Mouse (Mus musculus) limb, embryonic 14.5 days (tissue): ENCODE data around the gene Ipcef1. TPM values are rescaled to one million over a fixed set of nuclear protein-coding genes. Genes with fewer than 3 reads are reported as not detected.
A peak's percentile ranks its signal among the peaks of the same experiment; 100 is the strongest.

Source experiments
- ATAC-seq: fragments of 200-750 bp; cut with Nextera tagmentation; 2 replicates; pipeline ENCODE4 v1.8.0; 2017; ENCODE audit warnings: low read depth, moderate number of reproducible peaks, moderate TSS enrichment; ENCODE audit not compliant: low FRiP score
- DNase-seq: peaks from one replicate; pipeline ENCODE4 v3.0.0-alpha.2; 2015; ENCODE audit warnings: low spot score
- H3K27ac ChIP-seq: fragments of 300-500 bp; sonication (generic); replicated peaks from 2 replicates; pipeline ENCODE4 v1.5.1; 2014; ENCODE audit warnings: low read depth, mild to moderate bottlenecking, low read length, moderate library complexity, mixed read lengths
- H3K27me3 ChIP-seq: fragments of 300-500 bp; sonication (generic); 2 replicates; pipeline ENCODE4 v1.6.1; 2014; ENCODE audit warnings: low read length, mixed read lengths; ENCODE audit not compliant: control insufficient read depth, insufficient read depth
- H3K36me3 ChIP-seq: fragments of 300-500 bp; sonication (generic); 2 replicates; pipeline ENCODE4 v1.6.1; 2014; ENCODE audit warnings: mild to moderate bottlenecking, low read length, moderate library complexity, mixed read lengths; ENCODE audit not compliant: control insufficient read depth, insufficient read depth
- H3K4me1 ChIP-seq: fragments of 300-500 bp; sonication (generic); 2 replicates; pipeline ENCODE4 v1.6.1; 2014; ENCODE audit warnings: antibody characterized with exemption, low read length, mixed read lengths; ENCODE audit not compliant: control insufficient read depth, insufficient read depth
- H3K4me2 ChIP-seq: fragments of 300-500 bp; sonication (generic); replicated peaks from 2 replicates; pipeline ENCODE4 v1.6.1; 2014; ENCODE audit warnings: low read depth, mild to moderate bottlenecking, low read length, moderate library complexity; ENCODE audit not compliant: severe bottlenecking
- H3K4me3 ChIP-seq: fragments of 300-500 bp; sonication (generic); replicated peaks from 2 replicates; pipeline ENCODE4 v1.5.1; 2014; ENCODE audit warnings: low read length
- H3K9ac ChIP-seq: fragments of 300-500 bp; sonication (generic); 2 replicates; pipeline ENCODE4 v1.6.1; 2014; ENCODE audit warnings: mild to moderate bottlenecking, low read depth, low read length, moderate library complexity; ENCODE audit not compliant: severe bottlenecking
- H3K9me3 ChIP-seq: fragments of 300-500 bp; sonication (generic); 2 replicates; pipeline ENCODE4 v1.6.1; 2016; ENCODE audit warnings: low read length; ENCODE audit not compliant: control insufficient read depth
- POLR2A ChIP-seq: fragments of 200-500 bp; IDR thresholded peaks from 2 replicates; pipeline ENCODE4 v1.8.0; 2012; ENCODE audit warnings: inconsistent platforms, mild to moderate bottlenecking, moderate library complexity, borderline replicate concordance; ENCODE audit not compliant: insufficient read depth, insufficient read length; ENCODE audit errors: extremely low read depth
- WGBS: fragments of 180-500 bp; shearing (Covaris S2); extraction: QIAGEN DNeasy Blood & Tissue Kit; methylation state at CpG from one replicate; pipeline ENCODE4 v1.1.7; 2014; 5-methylcytosine and 5-hydroxymethylcytosine counted together
- polyA plus RNA-seq, 2 experiments: library from polyadenylated mRNA; depleted of rRNA in 1 of 2; stranded (reverse) in 1 of 2; unstranded in 1 of 2; fragments of >200 nt; fragmentation: Nextera tagmentation in 1 of 2; extraction: Ambion mirVana in 1 of 2; gene quantifications; 2 replicates each; pipeline versions ENCODE4 v1.2.1 to v1.2.3; 2012 to 2014

The Ipcef1 gene
- polyA plus RNA-seq, 2 experiments, result 0.18 to 0.36 TPM

DNA sequence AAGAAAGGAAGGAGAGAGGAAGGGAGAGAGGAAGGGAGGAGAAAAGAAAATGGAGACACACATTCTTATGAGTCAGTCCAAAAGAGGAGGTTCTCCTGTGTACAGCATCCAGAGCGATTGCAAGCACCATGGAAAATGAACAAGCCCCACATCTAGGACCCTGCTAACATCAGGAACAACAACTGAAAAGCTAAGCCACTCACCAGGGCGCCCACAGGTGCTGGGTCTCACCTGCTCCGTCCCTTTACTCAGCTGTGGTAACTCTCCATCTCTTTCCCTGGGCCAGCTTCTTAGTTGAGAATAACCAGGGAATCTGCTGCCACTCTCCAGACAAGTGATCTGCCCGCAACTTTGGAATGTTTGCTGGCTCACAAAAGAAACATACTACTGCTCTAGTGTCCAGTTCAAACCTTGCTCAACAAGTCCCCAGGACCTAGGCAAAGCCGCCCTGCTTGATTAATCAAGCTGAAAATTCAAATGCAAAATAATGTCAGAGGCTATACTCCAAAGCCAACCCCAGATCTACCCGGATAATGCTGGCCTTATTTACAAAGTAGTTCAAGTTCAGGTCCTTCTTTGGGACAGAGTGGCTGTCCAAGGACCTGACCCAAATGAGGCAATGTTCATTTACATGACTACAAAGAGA, 2.4 kb upstream of the Ipcef1 start:
- H3K27me3 ChIP-seq, result no peaks in the 10 kb centered on the region
- 0 out of 2 replicates have a peak, but pooled peaks cover 6% of the 10 kb centered on the region for H3K4me1 ChIP-seq
- H3K4me2 ChIP-seq, result no peak overlapping the region
- WGBS, result 80% methylated on average over 6 of the region's 6 CpGs
- H3K9me3 ChIP-seq, result no peaks in the 10 kb centered on the region
- H3K4me3 ChIP-seq, result no peak overlapping the region
- DNase-seq, result no peak
- H3K9ac ChIP-seq, result no peak overlapping the region
- H3K27ac ChIP-seq, result no peak overlapping the region
- no peak for ATAC-seq
- no peaks in the 10 kb centered on the region for H3K36me3 ChIP-seq
- TF ChIP-seq POLR2A, result no peak

DNA sequence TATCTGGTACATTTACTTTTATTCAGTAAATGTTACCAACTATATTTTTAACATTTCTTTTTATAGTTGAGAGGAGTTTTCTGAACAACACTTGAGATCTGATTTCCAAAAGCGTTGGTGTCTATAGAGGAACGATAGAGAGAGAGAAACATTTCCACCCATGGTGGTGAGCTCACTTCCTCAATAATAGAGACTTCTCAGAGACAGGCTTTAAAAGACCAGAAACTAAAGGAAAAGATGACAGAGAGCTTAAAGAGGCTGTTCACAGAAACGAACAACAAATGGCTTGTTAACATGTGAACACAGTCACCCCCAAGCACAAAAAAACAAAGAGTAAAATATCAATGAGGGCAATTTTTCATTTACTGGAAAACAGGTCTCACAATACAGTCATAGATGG, 2.4 kb downstream of the Ipcef1 start:
- ATAC-seq (no peak), DNase-seq (no peak)
- no peak overlapping the region for H3K9ac ChIP-seq
- no peak overlapping the region for H3K4me2 ChIP-seq
- H3K27me3 ChIP-seq, result no peaks in the 10 kb centered on the region
- 0 out of 2 replicates have a peak, but pooled peaks cover 6% of the 10 kb centered on the region for H3K4me1 ChIP-seq
- H3K36me3 ChIP-seq, result no peaks in the 10 kb centered on the region
- WGBS, result 78% methylated on average over 3 of the region's 3 CpGs
- no peak overlapping the region for H3K4me3 ChIP-seq
- no peak for TF ChIP-seq POLR2A
- no peaks in the 10 kb centered on the region for H3K9me3 ChIP-seq
- H3K27ac ChIP-seq, result no peak overlapping the region

DNA sequence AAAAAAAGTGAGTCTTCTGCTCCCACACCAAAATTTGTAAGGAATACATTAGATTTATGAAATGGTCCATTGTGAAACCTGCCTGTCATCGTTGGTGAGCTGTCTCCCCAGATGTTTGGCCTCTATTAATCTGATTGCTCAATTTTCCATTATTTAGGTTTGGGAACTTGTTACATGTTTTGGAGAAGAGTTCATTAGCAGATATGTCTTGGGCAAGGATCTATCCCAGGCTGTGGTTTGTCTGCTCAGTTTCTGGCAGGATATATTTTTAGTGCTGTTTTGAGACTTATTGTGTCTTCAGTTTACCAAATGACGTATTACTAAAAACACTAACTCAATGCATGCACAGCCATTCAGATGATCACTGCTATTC, 4.4 kb downstream of the Ipcef1 start:
- no peak overlapping the region for H3K4me3 ChIP-seq
- 72% methylated on average over 2 of the region's 2 CpGs for WGBS

GRCm38 (mm10) chr10:7047288-7047918, 4.9 kb downstream of the Ipcef1 start:
- WGBS, result 20% methylated on average over 10 of the region's 10 CpGs
- no peak for TF ChIP-seq POLR2A
- H3K4me1 ChIP-seq, result 0 out of 2 replicates have a peak, but pooled peaks cover 2% of the 10 kb centered on the region
- no peaks in the 10 kb centered on the region for H3K9me3 ChIP-seq
- H3K27ac ChIP-seq, result no peak overlapping the region
- H3K9ac ChIP-seq, result no peak overlapping the region
- no peaks in the 10 kb centered on the region for H3K27me3 ChIP-seq
- ATAC-seq (peak; percentile 34; the same call in 1 of the 2 replicates), DNase-seq (peak; percentile 42)
- H3K4me2 ChIP-seq, result no peak overlapping the region
- H3K4me3 ChIP-seq, result no peak overlapping the region
- no peaks in the 10 kb centered on the region for H3K36me3 ChIP-seq

More for the DNA sequence above, 4.4 kb downstream of the Ipcef1 start:
- 0 out of 2 replicates have a peak, but pooled peaks cover 6% of the 10 kb centered on the region for H3K4me1 ChIP-seq
- H3K9ac ChIP-seq, result no peak overlapping the region
- ATAC-seq (no peak; the same call in 1 of the 2 replicates), DNase-seq (no peak)
- no peaks in the 10 kb centered on the region for H3K9me3 ChIP-seq
- H3K27ac ChIP-seq, result no peak overlapping the region
- TF ChIP-seq POLR2A, result no peak
- no peaks in the 10 kb centered on the region for H3K27me3 ChIP-seq
- no peaks in the 10 kb centered on the region for H3K36me3 ChIP-seq
- no peak overlapping the region for H3K4me2 ChIP-seq

- Histone ChIP-seq H3K4me3 (no peak overlapping the region), H3K27ac (no peak overlapping the region), H3K9me3 (no peaks in the 10 kb centered on the region), H3K27me3 (no peaks in the 10 kb centered on the region), H3K4me1 (no peaks in the 10 kb centered on the region), H3K36me3 (no peaks in the 10 kb centered on the region), H3K9ac (no peak overlapping the region), H3K4me2 (no peak overlapping the region)
- TF ChIP-seq POLR2A, result no peak
- 61% methylated on average over 5 of the region's 5 CpGs for WGBS
- DNase-seq (no peak), ATAC-seq (no peak)
These were observed 8.4 kb downstream of the Ipcef1 start for GRCm38 (mm10) chr10:7043896-7044295.
